ENCODE assay signal across 10 mouse cellular contexts in the genomic region with DNA sequence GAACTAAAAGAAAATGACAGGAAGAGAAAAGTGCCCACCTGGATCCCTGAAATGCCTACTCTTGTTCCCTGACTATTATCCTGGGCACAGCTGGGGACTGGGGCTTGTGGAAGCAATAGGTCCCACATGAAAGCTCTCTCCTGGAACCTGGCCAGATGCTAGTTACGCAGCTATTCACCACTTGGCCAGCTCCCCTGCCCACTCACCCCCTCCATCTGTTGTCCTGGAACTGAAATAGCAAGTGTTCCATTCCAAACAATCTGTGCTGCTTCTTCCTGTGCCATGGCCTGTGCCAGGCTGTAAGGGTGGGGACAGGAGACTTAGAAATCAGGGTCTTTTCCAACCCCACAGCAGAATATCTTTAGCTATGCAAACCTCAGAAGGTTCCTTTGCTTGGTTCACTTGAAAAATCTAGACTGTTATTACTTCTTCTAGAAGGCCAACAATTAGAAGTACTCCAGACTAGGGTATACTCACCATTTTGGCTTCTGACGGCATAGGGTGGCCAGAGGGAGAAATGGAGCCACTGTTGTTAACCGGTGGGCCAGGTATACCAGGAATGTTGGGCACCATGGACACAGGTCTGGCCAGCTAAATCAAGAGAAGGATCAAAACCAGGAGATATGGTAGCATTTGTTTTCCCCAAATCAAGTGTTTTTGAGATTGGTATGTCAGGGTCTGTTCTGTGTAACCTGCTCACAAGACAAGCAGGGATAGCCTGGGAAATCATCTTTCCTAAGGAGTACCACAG. TPM values are rescaled to one million over a fixed set of nuclear protein-coding genes. Genes with fewer than 3 reads are reported as not detected.
DNase-seq lines count a peak whose midpoint lies in the region; ATAC-seq and TF ChIP-seq lines count a peak whose summit lies in the region.
"Had no signal": no experiment of that assay in that cellular context is flagged by ENCODE, and none has a peak within 500 bp of the region (broad histone marks: within the 10 kb centered on the region; RNA-seq: fewer than 3 reads in every experiment).

No protein-coding gene starts in this region.

- no peak overlapping the region for H3K27ac ChIP-seq in kidney, embryonic 15.5 days

- no peak overlapping the region for H3K4me2 ChIP-seq in kidney, embryonic 15.5 days
- no peak overlapping the region for H3K4me2 ChIP-seq in myocyte (ENCODE audit: low read depth)

- TF ChIP-seq POLR2A in myocyte (IDR thresholded peaks at IDR 0.05; ENCODE audit: insufficient read length, low read depth) = no peak

- no peak overlapping the region for H3K9ac ChIP-seq in kidney, embryonic 15.5 days

- H3K9me3 ChIP-seq in kidney, embryonic 15.5 days (replicated peaks) = no peaks in the 10 kb centered on the region
- H3K9me3 ChIP-seq: megakaryocyte, embryonic 14.5 days had no signal

- H3K4me3 ChIP-seq in kidney, embryonic 15.5 days (replicated peaks) = no peak overlapping the region
- no peak overlapping the region for H3K4me3 ChIP-seq in myocyte
- H3K4me3 ChIP-seq: erythroblast, embryonic 14.5 days; megakaryocyte, embryonic 14.5 days had no signal

- no peaks in the 10 kb centered on the region for H3K27me3 ChIP-seq in kidney, embryonic 15.5 days
- no peaks in the 10 kb centered on the region for H3K27me3 ChIP-seq in myocyte (ENCODE audit: control insufficient read depth, insufficient read depth, insufficient read length)
- H3K27me3 ChIP-seq: megakaryocyte, embryonic 14.5 days had no signal

- no peak for ATAC-seq in kidney, embryonic 15.5 days (replicated peaks; ENCODE audit: low FRiP score)

- H3K4me1 ChIP-seq in kidney, embryonic 15.5 days = no peaks in the 10 kb centered on the region
- H3K4me1 ChIP-seq: megakaryocyte, embryonic 14.5 days had no signal

- no peaks in the 10 kb centered on the region for H3K79me2 ChIP-seq in myocyte (ENCODE audit: control insufficient read depth, insufficient read depth)

- WGBS in kidney, embryonic 15.5 days = 88% methylated on average over 3 of the region's 3 CpGs

- DNase-seq in kidney, adult 18-20 months = peak; percentile 42
- DNase-seq in cerebellum, adult 18-20 months = peak; percentile 98
- peak; percentile 49 for DNase-seq in gastrocnemius, postnatal 10 days
- peak; percentile 91 to 93 for DNase-seq in layer of hippocampus, adult 8-10 months (ENCODE audit: low spot score in 2 of 2)
- DNase-seq in embryo, embryonic 10.5 days (ENCODE audit: low spot score) = no peak
- no peak for DNase-seq in c-Kit-positive CD71-positive TER-119-positive erythroid progenitor cells, embryonic 14.5 days (ENCODE audit: low spot score)

- peaks cover 79% of the 10 kb centered on the region for H3K36me3 ChIP-seq in kidney, embryonic 15.5 days
- peaks cover 60% of the 10 kb centered on the region for H3K36me3 ChIP-seq in myocyte (ENCODE audit: control insufficient read depth, insufficient read depth)

- H3ac ChIP-seq in myocyte (ENCODE audit: control insufficient read depth, insufficient read length) = no peak overlapping the region

TF ChIP-seq in myocyte, 11 proteins besides CTCF, POLR2A, EP300 and RAD21:
- TF ChIP-seq MYOD1 (IDR thresholded peaks at IDR 0.05; ENCODE audit: control insufficient read depth in 1 of 3, insufficient read length in 2 of 3, low read depth in 2 of 3) (peak in 2 of 3 experiments; percentile 62 to 81), TCF3 (IDR thresholded peaks at IDR 0.05; ENCODE audit: insufficient read length, low read depth) (no peak), MYOG (IDR thresholded peaks at IDR 0.05; ENCODE audit: control insufficient read depth in 1 of 3, insufficient read depth in 1 of 3, insufficient read length in 2 of 3, low read depth in 2 of 3) (peak in 2 of 3 experiments; percentile 38 to 74), E2F4 (IDR thresholded peaks at IDR 0.05; ENCODE audit: insufficient read depth) (no peak)

RNA-seq across cellular contexts. Expression of gene Npff, which starts 22.1 kb away (rescaled TPM):
- 2.4 and 3.4 TPM in 2 replicates for polyA plus RNA-seq in kidney, embryonic 15.5 days (2015; fragmentation: Nextera tagmentation; extraction: Ambion mirVana)
- total RNA-seq in gastrocnemius, postnatal 10 days (2021) = 1 to 10 TPM; 1.2 to 3.4 TPM
- 1 to 10 TPM; 3.0 to 6.2 (median 4.4) TPM for total RNA-seq in layer of hippocampus, adult 8-10 months (2022)
- polyA plus RNA-seq in myocyte (2012; fragmentation: generic; extraction: Trizol) = 0.84 TPM

RNA-seq across cellular contexts. Expression of gene Tarbp2, which starts 28.9 kb away (rescaled TPM):
- 89.9 and 92.0 TPM in 2 replicates for polyA plus RNA-seq in kidney, embryonic 15.5 days (2015; fragmentation: Nextera tagmentation; extraction: Ambion mirVana)
- 10 to 100 TPM; 45.7 to 49.2 TPM for total RNA-seq in gastrocnemius, postnatal 10 days (2021)
- total RNA-seq in layer of hippocampus, adult 8-10 months (2022) = 10 to 100 TPM; 34.0 to 39.8 (median 36.6) TPM
- 76.2 TPM for polyA plus RNA-seq in myocyte (2012; fragmentation: generic; extraction: Trizol)

RNA-seq across cellular contexts. Expression of gene Map3k12, which starts 30.0 kb away (rescaled TPM):
- 15.3 and 19.7 TPM in 2 replicates for polyA plus RNA-seq in kidney, embryonic 15.5 days (2015; fragmentation: Nextera tagmentation; extraction: Ambion mirVana)
- total RNA-seq in gastrocnemius, postnatal 10 days (2021) = 1 to 10 TPM; 3.8 to 4.9 TPM
- total RNA-seq in layer of hippocampus, adult 8-10 months (2022) = 10 to 100 TPM; 87.5 to 99.1 (median 96.9) TPM
- 5.9 TPM for polyA plus RNA-seq in myocyte (2012; fragmentation: generic; extraction: Trizol)

RNA-seq across cellular contexts. Expression of gene Gm10337, which starts 43.3 kb away (rescaled TPM):
- 2.8 and 5.5 TPM in 2 replicates for polyA plus RNA-seq in kidney, embryonic 15.5 days (2015; fragmentation: Nextera tagmentation; extraction: Ambion mirVana)
- total RNA-seq in gastrocnemius, postnatal 10 days (2021) = not detected
- not detected for total RNA-seq in layer of hippocampus, adult 8-10 months (2022)
- not detected for polyA plus RNA-seq in myocyte (2012; fragmentation: generic; extraction: Trizol)
- polyA plus RNA-seq: erythroblast, embryonic 14.5 days had no signal

Comparison
In these comparisons a context has a peak if more than half of its experiments do, and no peak if none do; other contexts are left out.
1. DNase-seq: peak in kidney, adult 18-20 months (single experiment), cerebellum, adult 18-20 months (2 of 2), gastrocnemius, postnatal 10 days (single experiment) and layer of hippocampus, adult 8-10 months (2 of 2); none in embryo, embryonic 10.5 days (single experiment) and c-Kit-positive CD71-positive TER-119-positive erythroid progenitor cells, embryonic 14.5 days (single experiment).
2. RNA of gene Map3k12, which starts 30.0 kb away (total RNA-seq): 87.5 to 99.1 TPM in layer of hippocampus, adult 8-10 months; 3.8 to 4.9 TPM in gastrocnemius, postnatal 10 days; every median in the first group is over 10 times any median in the second.